Mouse (Mus musculus) hematopoietic stem cell, adult 5-6 weeks (primary cell): ENCODE results near the gene Nell2. TPM values are rescaled to one million over a fixed set of nuclear protein-coding genes. Genes with fewer than 3 reads are reported as not detected.

ENCODE experiments used
- ATAC-seq, 2 experiments: fragments of 125-278 bp in 1 of 2; replicated peaks in 1 of 2; 2 replicates each; pipeline ENCODE4 v1.8.0; 2016 to 2017; ENCODE audit warnings: inconsistent platforms in 2 of 2, mild to moderate bottlenecking in 2 of 2, moderate number of reproducible peaks in 2 of 2, low read depth in 1 of 2, moderate TSS enrichment in 1 of 2; ENCODE audit not compliant: low FRiP score in 2 of 2, poor library complexity in 2 of 2, severe bottlenecking in 2 of 2, insufficient read depth in 1 of 2, low TSS enrichment in 1 of 2
- total RNA-seq: library from RNA; stranded (forward); fragments of 172-1452, 232-1000 nt; gene quantifications from 2 replicates; pipeline ENCODE4 v1.2.3, GENCODE M21; 2017

Nell2 gene
- total RNA-seq, 1 experiment from 2014 or later = not detected

- ATAC-seq = no peak
These were observed 116.2 kb downstream of the Nell2 start for GRCm38 (mm10) chr15:95411949-95412741.

DNA sequence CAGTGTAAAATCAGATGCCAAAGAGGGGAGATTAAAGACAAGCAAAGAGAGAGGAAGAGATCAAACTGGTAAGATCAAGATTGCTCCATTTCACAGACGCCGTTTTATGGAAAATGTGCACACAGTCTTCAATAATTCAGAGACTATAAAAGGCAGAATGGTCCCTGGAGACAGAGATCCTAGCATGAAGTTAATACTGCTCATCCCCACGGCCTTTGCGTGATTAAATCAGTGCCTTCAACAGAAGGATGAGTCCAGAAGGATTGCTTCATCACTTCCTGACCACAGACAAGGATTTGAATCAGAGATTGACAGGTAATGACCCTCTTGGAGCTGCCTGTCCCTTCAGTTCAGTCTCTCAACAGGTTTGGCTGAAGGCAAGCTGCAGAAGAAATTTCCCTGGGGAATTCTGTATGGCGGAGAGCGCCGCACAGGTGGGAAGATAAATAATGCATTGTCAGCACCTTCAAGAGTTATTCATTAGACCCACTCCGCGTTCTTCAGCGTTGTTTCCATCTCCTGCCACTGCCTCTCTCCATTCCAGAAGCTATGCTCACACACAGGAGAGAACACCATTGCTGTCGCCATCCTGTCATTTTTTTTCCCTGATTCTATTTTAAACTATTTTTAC, 118.0 kb downstream of the Nell2 start:
- no peak for ATAC-seq

- no peak for ATAC-seq
These were observed 138.0 kb downstream of the Nell2 start for GRCm38 (mm10) chr15:95390347-95390746.

GRCm38 (mm10) chr15:95388950-95389349, 139.4 kb downstream of the Nell2 start:
- no peak for ATAC-seq

DNA sequence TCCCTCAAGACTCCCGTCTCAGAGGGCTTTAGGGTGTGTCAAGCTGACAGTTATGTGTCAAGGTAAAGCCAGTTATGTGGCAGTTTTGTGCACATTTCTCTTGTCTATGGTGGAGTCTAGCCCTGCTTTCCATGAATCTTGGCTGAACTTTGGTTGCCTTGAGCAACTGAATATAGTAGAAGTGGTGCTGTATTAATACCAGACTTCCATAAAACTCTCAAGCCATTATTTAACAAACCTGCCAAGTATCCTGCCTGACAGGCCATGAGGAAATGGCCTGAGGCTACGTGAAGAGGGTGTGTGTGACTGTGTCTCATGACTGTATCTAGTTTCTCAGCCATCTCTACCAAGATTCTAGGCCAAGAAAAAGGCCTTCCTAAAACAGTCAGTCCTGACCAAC, 147.5 kb downstream of the Nell2 start:
- no peak for ATAC-seq

GRCm38 (mm10) chr15:95370720-95371395, 157.5 kb downstream of the Nell2 start:
- ATAC-seq = no peak

GRCm38 (mm10) chr15:95368185-95368584, 160.2 kb downstream of the Nell2 start:
- no peak for ATAC-seq

DNA sequence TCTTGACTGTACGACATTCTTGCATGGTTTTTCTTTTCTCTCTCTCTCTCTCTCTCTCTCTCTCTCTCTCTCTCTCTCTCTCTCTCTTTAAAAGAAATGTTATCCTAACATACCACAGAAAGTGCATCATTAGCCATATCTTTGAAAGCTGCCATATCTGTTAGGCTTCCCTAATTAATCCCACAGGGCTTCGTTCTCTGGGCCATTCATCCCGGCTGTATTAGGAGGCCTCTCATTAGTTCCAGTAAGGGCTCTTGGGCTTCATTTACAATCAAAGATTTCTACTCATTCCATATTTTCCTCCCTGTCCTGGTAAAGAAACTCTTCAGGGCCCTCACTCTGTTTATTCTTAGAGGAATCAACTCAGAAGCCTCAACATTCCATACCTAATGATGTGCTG, 161.9 kb downstream of the Nell2 start:
- ATAC-seq = no peak

- ATAC-seq = no peak
These were observed 173.6 kb downstream of the Nell2 start for GRCm38 (mm10) chr15:95354806-95355205.

DNA sequence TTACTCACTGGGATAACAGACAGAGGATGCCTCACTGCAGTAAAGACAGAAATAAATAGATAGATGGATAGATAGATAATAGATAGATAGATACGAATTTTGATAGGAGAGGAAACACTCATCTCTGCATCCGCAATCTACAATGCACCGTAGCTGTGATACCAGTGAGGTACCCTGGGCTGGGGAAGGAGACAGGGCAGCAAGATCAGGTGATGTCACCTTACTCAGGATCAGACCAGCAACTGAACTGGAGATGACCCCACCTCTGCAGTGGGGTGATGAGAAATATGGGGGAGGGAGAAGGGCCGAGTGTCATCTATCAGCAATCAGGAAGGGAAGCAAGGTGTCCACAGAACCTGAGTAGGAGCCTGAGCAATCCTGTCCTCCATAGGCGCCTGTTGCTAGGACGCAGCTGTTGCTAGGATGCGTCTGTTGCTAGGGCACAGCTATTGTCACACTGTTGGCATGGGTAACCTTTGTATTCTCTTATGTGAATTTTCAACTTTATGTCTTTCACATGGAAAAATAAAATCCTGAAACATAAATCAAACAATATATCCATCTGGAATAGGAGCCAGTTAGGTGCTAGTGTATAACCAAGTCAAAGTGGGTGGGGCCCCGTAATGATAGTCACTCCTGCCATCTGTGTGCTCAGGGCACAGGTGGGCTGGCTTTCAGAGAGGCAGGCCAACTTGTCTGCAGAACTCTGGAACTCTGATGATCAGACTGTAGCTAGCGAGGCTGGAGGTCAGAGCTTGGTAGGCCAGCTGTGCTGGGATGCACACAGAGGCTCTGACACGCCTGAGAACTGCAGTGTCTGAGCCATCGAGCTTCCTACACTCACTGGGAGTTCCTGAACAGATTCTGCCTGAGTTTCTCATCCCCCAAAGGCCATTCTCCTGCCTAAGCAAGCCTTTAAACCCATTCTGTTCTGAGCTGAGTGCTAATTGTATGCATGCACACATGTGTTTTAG, 193.7 kb downstream of the Nell2 start:
- ATAC-seq = no peak

- no peak for ATAC-seq
These were observed 195.1 kb downstream of the Nell2 start for GRCm38 (mm10) chr15:95333229-95333628.

DNA sequence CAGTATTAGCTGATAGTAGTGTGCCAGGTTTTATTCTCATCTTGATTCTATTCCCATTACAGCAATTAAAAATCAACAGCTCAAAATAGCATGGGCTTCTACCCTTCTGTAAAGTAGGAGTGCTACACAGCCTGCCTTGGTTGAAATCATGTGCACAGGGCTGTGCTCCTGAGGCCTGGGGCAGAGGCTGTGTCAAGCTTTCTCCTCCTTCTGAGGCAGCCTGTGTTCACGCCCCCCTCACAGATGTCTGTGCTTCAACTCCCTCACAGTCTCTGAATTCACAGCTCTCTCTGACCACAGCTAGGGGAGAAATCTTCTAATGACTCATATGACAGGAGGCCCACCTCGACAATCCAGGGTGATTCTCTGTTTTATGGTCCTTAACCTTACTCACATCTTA, 197.4 kb downstream of the Nell2 start:
- no peak for ATAC-seq

DNA sequence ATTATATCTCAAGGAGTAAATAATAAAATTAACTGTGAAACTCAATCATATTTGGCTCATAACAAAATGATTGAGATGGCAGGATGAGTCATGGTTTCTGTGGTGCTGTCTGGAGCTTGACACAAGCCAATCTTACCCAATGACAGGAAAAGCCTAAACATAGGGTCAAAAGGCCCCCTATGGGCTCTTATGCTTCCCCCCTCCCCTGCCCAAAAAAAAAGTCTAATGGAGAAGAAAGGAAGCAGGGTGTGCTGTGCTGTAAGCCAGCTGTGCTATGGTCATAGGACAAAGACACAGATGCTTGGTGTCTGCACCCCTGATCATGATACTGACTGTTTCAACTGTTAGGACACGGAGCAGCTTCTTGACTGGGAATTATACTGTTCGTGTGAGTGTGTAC, 205.6 kb downstream of the Nell2 start:
- no peak for ATAC-seq

DNA sequence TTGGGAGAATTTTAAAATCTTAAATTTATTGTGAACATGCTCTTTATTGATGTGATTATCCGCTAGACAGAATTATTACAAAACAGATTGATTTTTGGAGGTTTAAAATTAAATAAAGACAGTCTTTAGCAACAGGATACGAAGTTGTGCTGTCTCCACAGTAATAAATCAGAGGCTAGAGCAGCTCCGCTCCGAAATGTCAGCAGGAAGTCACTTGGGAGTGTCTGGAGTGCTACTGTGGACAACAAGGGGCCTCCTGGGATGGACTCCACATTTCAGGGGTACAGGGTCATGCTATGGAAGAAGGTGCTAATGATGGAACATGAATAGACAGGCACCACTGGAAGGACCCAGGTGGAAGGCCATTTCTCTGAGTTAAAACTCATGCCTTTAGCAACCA, 211.7 kb downstream of the Nell2 start:
- no peak for ATAC-seq

DNA sequence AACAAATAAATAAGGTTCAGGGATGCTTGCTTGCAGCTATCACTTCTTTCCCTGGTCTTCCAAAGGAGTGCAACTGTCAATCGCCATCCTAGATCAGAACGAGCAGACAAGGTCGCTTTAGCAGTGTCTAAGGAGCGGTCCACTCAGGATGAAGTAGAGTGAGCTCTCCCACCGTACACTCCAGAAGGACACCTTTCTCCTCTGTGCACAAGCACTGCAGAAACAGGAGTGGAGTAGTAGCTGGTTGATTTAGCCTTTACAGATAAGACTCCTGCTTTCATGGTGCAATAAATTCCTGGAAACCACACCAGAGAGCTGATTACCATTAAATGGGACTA, 213.6 kb downstream of the Nell2 start:
- ATAC-seq = no peak

DNA sequence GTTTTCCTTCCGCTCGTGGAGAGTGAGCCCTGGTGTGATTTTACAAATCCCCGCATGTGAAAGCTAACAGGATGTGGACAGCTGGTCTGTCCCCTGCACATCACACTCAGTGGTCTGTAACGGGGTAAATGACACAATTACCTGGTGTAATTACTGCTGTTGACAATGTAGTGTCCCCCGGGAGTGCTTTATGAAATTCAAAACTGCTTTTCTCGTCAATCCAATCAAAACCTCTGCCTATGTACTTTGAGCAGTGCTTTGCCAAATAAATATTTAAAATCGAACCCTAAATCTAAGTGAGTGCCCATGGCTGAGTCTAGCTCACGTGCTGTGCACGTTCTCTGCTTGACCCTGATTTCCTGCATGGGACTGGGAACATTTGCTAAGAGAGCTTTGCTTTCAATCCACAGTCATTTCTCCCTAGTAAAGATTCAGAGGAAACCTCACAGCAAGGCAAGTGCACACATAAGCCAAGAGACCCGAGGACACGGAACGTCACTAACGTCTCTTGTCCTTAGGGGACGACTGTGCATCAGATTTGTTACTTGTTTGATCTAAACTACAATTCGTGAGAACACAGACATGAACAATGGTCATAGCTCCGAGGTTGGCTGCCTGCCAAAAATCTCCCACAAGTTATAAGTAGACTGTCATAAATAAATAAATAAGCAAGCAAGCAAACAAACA, 214.1 kb downstream of the Nell2 start:
- no peak for ATAC-seq

- no peak for ATAC-seq
These were observed 215.1 kb downstream of the Nell2 start for GRCm38 (mm10) chr15:95313286-95313685.
